Mouse (Mus musculus) lung, postnatal 0 days (tissue): ENCODE measurements at regions not wholly inside any gene's neighbourhood (a gene's known extent, or its start where the extent isn't known, plus 50 kb on each side); places are given as distances from the start of the nearest gene placed in this dataset.

ENCODE experiments used
- CTCF ChIP-seq: IDR thresholded peaks from 2 replicates; pipeline ENCODE4 v1.5.1; 2016; ENCODE audit warnings: antibody characterized with exemption, mild to moderate bottlenecking
- EP300 ChIP-seq: IDR thresholded peaks from 2 replicates; pipeline ENCODE4 v1.6.1; 2016; ENCODE audit warnings: antibody characterized with exemption, mild to moderate bottlenecking, control low read depth

DNA sequence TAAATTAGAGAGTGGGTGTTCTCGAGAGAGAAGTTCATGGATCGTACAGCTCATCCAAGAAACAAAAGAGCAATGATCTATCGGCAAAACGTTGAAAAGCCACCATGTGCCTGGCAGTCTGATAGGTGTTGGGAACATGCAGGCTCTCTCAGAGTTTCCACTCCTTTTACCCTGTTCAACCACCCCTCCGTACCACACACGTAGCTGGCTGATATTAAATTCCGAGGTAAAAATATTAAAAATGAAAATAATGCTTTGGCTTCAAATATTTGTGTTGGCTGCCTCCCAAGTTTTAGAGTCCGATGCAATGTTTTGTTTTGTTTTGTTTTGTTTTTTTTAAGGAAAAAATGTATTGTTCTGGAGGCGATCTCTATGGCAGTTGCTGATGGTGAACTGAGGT is 418.0 kb upstream of the Id4 start:
- TF ChIP-seq CTCF = no peak
- no peak for TF ChIP-seq EP300
